Mouse (Mus musculus): Measurements from ENCODE around the gene Acox2.
A peak's percentile ranks its signal among the peaks of the same experiment; 100 is the strongest.
"Not testable (repeated sequence)": the region's sequence is repeated elsewhere in the genome, so short reads cannot be mapped to it uniquely, and the experiment has no call there.

Acox2 gene

DNA sequence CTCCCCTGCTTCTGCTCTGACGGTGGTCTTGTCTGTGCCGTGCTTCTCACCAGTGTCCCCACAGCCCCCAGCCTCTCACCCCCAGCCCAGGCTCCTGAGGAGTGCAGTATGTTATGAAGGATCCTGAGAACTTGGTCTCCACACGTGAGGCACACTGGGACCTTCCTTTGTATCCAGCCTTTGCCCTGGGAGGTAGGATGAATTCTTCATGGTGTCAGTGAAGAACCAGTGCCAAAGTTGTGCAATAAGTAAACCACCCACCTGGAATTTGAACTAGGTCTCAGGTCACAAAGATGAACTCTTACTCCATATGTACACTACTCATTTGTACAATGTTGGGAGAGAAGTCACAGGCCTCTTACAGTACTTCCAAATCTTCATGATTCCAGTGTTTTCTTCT, at the start of gene Acox2:
TSS of gene Acox2 (minus strand) at position 188 of the 400 bp plus-strand sequence.
- DNase-seq (ENCODE audit: low spot score): no peak

DNA sequence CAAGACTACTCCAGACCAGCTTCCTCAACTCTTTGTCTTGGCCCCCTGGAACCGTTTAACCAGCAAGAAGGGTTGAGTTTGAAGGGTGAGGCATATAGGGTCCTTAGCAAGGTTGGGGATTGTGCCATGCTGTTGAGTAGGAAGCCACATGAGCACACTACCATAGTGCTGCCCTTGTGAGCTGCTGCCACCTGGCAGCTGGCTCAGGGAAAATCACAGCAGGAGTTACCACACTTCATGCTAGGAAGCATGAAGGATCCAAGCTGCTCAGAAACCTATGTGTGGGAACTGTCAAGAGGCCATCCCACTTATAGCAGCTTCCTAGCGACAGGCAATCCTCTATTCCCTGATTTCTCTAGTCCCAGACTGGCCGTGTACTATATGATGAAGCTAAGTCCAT, 49.5 kb upstream of the Acox2 start:
- DNase-seq (ENCODE audit: low spot score): no peak

DNA sequence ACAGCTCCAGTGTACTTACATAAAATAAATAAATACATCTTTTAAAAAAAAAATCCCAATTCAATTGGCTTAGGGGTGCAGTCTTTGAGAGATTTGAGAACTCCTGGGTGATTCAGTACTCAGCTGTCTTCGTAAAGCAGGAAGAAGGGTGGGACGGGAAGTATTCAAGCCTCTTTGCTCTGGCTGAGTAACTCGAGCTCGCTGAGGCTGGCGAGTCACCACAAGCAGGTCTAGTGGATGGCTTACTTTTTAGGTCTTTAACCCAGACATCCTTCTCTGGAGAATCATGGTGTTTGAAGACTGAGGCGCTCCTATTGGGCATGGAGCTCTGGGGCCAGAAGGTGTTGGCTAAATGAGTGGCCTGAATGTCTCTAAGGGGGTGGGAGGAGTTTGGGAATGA, 47.7 kb upstream of the Acox2 start:
- DNase-seq (ENCODE audit: low spot score): no peak

DNA sequence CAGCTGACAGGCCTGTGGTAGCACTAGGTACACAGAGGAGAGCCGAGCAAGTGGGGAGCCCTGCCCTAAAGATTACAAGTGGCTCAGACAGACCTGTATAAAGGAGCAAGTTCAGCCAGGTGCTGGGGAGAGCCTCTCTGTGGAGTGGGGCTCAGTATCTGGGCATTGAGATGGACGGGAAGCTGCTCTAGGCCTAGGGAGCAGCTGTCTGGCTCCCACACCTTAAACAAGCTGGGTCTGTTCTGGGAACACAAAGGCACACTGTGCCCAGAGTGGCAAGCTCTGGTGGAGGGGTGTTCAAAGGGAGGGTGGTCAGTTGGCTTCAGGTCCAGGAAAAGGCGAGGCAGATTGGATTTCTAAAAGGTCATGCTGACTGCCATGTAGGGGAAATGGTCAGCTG, 45.9 kb upstream of the Acox2 start:
- no peak for DNase-seq (ENCODE audit: low spot score)

DNA sequence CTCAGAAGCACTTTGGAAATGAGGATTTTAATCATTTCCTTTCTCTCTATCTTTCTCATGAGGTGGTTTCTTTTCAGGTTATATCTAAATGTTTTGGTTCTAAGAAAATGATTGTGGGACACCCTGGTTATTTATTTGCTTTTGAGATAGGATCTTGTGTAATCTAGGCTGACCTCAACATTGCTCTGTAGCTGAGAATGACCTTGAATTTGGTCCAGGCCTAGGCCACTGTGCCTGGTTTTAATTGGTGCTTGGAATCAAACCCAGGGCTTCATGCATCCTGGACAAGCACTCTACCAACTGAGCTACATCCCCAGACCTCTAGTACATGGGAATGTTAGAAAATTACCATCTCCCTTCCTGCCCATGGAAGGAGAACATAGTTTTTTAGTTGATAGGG, 44.9 kb upstream of the Acox2 start:
- no peak for DNase-seq (ENCODE audit: low spot score)

DNA sequence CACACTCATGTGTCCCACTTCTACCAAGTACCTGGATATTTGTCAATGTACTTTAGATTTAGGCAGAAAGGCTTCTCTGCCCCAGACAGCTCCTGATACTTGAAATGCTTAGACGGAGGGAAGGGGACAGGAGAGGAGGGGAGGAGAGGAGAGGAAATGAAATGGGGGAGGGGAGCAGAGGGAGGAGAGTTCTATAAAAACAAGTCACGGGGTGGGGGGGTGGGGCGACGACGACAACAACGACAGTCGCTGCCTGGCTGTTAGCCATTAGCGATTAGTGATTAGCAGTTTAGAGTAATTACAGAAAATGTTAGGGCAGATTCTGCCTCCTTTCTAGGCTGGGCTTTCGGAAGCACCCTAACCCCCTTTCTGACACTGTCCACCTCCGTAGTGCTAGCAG, 43.5 kb upstream of the Acox2 start:
- DNase-seq (ENCODE audit: low spot score): no peak

DNA sequence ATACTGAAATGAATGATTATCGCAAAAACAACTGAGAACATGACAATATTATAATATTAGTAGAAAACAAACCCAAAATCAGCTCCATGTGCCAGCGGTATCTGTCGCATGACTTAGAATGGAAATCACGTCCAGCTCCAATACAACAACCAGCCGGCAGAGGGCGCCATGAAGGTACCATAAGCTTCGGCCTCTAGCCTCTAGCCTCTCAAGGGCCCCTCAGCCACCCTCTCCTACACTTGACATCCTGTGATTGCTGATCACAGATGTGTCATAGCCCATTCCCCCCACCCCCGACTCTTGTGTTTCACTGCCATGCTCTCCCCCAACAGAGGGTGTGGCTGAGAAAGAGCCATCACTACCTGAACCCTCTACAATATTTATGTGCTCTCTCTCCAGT, 41.1 kb upstream of the Acox2 start:
- DNase-seq (ENCODE audit: low spot score): peak; percentile 43

DNA sequence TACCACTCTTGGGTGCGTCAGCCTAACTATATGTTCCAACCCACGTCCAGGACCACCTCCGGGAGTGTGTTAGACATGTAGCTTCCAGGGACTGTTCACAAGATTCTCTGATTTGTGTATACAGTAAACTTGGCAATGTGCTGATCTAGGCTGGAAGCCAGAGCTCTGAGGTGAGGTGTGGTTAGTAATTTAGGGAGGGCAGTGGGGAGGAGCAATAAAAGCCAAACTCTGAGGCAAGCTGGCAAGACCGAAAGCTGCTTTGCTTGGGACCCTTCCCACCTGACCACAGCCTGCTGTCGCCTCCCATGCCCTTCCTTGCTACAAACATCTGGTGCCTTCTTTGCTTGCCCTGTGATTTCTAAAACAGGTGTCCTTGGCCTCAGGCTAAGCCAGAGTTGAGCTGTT, 38.7 kb upstream of the Acox2 start:
- no peak for DNase-seq (ENCODE audit: low spot score)

DNA sequence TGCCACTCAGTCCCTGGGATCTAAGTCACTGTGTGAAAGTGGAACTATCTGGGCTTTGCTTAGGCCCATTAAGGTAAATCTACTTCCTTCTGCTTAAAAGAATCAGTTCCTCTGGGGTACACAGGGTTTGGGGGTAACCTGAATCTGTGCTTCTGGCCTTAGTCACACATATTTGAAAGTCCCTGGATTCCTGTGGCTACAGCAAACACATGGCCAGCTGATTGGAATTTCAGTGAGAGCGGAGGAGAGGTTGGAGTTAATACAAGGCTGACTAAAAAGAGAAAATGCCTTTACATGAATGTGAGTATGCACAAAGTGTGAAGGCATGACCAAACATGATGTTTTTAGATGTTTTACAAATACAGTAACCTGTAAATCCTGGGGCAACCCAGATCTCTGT, 35.1 kb upstream of the Acox2 start:
- DNase-seq (ENCODE audit: low spot score): no peak

DNA sequence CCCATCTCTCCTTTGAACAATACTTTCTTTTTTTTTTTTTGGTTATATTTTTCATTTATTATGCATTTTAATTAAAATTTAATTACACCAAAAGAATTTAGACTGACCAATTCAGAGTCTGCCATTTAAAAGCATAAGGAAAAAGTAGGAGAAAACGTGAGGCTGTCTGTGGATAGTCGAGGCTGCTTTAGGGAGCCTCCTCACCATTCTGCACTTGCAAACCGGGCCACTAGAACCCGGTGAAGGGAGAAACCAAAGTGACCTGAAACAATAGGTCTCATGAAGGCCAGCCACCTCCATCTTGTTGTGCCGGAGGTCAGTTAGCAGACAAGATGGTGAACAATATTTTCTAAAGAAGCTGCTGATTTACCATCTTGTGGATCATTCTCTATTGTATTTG, 27.4 kb upstream of the Acox2 start:
- peak; percentile 18 for DNase-seq (ENCODE audit: low spot score)

DNA sequence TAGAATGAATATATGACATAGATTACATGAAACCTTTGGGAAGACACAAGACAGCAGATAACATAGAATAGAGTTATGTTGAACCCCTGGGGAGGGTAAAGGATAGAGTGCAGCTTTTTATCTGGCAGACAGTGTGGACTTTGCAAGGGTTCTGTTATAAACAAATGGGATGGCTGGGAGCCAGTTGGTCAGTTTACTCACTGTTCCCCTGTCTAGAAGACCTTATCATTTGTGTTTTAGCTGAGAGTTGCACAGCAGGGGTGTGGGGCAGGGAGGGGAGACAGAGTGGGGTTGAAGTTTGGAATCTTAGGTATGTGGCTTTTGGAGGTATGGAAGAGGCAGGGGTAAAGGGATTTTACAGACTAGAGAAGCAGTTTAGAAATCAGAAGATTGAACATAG, 24.6 kb upstream of the Acox2 start:
- DNase-seq (ENCODE audit: low spot score): no peak

DNA sequence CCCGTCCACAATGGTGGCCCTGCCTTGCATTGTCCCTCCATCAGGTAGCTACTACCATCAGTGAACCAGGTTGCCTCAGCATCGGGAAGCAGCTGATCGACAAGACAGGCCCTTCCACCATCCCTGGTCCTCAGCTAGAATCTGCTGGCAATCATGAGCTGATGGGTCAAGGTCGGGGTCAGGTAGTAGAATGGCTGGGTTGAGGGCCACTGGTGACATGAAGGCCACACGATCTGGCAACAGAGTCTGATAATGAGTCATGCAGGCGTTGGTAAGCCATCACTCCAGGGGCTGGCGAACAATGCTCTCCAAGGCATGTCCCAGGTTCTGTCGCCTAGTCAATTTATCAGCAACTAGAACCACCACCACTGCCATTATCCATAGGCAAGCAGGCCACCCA, 12.1 kb upstream of the Acox2 start:
- not testable (repeated sequence) for DNase-seq (ENCODE audit: low spot score)

DNA sequence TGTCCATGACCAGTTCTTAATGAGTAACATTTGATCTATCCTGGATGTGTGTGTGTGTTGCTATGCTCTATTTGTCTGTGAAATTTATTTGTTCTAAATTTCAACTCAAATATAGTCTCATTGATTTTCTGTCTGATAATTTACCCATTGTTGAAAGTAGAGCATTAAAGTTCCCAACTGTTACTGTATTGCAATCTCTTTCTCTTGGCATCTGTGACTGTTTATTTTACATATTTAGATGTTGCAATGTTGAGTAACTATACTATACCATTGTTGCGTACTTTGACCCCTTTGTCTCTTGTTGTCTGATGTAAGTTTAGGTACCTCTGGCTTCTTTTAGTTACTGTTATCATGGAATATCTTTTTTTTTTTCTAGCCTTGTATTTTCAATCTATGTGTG, 5.2 kb upstream of the Acox2 start:
- no peak for DNase-seq (ENCODE audit: low spot score)

DNA sequence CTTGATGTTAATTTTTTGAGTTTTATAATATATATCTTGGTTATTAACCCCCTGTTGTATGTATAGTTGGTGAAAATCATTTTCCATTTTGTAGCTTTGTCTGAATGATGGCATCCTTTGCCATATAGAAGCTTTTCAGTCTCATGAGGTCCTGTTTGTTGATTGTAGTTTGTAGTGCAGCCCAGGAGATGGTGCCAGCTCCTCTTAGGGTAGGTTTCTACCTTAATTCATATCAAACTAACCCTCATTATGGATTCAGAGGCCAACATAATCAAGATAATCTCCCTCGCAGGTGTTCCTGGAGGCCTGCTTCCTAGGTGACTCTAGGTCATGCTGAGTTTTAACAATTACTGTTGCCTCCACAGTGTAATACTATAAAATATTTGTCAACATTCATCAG, 3.1 kb upstream of the Acox2 start:
- no peak for DNase-seq (ENCODE audit: low spot score)

DNA sequence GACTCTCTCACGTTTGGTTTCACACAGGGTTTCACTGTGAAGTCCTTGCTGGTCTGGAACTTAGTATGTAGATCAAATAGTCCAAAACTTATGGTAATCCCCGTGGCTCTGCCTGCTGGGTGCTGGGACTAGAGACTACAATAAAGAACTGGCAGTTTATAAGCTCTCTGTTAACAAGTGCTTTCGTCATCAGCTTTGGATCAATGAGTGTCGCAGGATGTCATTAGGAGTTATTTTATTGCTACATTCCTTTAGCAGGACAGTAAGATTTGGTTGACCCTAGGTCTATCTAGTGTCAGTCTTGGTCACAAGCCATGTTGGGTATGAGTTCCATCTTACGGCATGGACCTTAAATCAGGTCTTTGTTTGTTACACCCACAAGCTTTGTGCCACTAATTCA, 1.1 kb upstream of the Acox2 start:
- no peak for DNase-seq (ENCODE audit: low spot score)

DNA sequence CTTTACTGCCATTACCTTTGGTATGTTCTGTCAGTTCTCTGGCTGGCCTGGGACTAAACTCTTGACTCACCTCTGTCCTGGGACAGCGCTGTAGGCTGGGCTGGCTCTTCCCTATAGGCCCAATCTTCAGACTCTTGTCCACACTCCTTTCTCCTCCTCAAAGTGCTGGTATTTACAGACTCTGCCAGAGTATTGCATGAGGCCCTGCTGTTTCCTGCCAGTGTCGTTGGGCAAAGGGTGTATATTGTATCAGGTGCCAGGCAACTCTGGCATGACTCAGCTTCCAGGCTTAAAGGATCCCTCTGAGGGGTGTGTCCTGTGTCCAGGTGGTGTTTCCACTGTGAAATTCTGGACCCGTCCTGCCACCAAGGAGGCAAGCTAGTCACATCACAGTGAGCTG, 401 bp downstream of the Acox2 start:
- DNase-seq (ENCODE audit: low spot score): no peak

DNA sequence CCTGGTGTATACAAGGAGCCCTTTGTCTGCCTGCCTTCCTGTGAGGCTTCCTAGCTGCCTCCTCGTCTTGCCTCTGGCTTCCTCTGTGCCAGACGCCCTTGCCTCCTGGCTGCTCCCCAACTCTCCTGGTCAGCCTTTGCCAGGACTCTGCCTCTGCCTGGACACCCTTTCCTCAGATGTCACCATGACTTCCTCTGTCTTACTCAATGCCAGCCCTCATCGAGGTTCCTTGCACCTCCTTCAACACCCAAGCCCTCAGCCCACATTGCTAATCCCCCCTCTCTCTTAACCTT, 872 bp downstream of the Acox2 start:
- no peak for DNase-seq (ENCODE audit: low spot score)

DNA sequence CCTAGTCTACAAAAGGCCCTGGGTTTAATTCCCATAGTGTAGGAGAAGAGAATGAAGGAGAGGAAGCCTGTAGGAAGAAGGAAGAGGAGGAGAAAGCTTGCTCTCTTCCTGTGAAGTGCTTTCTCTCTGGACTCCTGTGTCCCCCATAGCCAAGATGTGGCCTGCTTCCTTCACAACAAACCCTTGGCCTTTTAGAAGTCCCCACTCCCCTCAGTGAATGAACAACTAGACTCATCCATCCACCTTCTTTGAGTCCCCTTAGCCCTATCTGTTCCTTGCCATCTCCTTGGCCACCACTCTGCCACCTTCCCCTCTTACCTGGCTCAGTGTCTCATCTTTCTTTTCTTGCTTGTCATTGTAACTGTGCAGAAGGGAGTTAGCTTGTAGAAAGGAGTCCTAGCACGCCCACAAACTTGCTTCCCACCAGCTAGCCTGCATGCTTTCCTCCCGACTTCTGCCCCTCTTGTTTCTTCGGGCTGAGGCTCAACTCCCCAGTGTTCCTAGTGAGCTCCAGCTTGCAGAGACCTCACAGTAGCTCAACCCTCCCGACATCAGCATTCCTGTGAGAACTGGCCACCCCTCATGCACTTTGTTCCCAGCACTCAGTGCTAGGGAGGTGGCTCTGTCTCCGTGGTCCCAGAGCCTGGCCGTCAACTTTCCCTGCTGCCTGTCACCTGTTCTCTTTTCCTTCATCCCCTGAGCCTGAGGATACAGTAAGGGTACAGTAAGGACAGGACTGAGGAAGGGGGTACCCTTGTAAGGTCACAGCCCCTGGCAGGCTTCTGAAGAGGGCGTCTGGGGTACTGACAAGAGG, 1.4 kb downstream of the Acox2 start:
- DNase-seq (ENCODE audit: low spot score): no peak

DNA sequence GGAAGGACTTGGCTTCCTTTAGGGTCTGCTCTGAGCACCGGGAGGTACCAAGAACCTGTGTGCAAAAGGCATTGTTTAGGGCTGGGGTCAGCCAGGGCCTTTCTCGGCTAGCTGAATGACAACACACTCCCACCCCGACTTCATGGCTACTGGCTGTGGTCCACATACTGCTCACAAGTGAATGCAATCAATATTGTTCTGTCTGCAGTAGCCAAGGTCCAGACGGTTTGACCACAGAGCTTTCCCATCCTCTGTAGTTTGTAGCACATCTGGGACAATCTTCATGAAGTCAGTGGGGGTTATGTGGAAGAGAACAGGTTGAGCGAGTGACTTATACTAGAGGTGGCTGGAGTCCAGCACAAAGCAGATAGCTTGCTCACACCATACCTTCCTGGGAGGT, 2.3 kb downstream of the Acox2 start:
- DNase-seq (ENCODE audit: low spot score): no peak

DNA sequence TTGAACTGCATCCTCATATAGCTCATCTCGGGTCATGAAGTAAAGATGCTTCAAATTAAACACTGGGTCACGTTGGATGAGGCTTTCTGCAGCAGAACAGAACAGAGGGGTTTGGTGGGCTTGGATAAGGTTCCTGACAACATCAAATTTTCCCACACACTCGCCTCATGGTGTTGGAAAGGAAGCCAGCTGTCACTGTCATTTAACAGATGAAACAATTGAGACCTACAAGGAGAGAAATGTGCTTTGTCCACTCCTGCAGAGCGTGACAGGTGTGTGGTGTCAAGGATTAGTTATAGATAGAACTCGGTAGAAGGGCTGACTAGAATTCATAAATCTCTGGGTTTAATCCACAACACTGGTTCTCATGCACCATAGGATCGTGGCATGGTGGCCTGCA, 3.1 kb downstream of the Acox2 start:
- no peak for DNase-seq (ENCODE audit: low spot score)

DNA sequence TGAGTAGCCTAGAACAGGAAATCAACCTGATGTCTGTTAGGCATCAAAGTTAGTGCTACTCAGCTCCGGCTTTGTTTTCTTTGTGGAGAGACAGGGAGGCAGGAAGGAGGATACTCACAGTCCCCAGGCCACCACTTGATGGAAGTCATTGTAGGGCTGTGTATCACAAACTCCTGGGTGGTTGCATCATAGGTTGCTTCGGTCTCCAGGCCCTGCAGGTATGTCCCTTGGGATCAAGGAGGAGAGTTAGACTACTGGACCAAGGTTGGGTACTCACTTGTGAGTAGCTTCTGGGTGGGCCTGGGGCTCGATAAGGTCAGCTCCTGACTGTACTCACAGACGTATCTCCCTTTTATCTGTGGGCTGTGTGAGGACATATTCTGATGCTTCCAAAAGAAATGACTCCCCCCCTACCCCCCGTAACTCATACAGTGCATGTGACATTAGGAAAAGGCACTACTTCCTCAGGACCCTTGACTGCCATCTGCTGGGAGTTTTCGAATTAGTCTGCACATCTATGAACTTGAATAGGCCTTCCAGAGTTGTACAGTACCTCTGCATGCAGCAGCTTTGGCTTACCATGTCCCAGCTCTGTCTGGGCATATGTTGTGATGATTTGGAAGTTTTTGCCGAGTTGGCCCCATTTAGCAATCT, 4.0 kb downstream of the Acox2 start:
- DNase-seq (ENCODE audit: low spot score): peak; percentile 54

DNA sequence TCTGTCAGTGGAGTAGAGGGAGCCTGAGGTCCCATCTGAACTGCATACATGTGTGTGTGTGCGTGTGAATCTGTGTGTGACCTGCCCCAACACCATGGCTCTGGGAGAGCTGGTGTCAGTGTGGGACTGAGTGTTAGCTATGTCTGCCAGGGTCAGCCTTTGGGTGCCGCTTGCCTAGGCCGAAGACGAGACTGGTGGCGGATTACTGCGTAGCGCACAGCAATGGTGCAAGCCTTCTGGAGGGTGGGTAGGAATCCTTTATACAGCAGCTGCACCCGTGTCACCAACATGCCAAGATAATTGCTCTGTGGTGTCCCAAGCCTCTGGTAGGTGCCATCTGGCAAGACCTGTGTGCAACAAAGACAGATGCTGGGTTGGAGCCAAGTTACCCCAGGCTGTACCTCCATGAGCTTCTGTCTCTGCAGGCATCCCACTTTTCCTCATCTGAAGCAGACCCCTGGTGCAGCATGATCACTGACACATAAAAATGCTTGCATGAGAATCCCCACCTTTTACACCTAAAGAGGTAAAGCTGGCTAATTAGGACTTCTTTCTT, 7.7 kb downstream of the Acox2 start:
- DNase-seq (ENCODE audit: low spot score): no peak

DNA sequence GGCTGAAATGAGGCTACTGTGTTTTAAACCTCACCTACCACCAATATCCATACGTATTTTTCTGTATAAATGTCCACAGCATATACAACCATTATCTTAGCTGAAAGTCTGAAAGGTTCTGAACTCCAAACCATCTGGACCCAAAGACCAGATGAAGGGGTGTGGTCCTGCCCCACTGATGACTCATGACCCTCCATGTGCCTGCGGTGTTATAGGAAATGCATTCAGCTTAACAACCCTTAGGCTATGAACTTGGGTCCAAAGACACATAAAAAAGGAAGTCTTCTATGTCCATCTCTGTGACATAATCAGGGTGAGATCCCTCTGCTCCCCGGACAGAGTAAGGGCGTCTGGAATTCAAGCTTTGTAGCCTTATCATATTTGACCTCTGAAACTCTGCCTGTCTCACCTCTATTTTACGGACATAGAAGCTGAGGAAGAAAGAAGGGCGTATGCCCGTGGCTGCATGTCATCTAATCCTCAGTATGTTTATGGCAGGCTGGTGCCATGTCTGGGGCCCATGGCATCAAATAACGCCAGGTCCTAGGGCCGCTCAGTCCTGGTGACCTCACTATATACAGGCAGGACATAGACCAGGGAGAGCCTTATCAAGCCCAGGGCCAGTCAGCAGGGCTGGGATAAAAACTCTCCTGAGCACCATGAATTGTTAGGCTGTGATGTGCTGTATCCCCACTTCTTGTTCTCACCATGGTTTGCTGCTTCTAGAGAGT, 8.8 kb downstream of the Acox2 start:
- DNase-seq (ENCODE audit: low spot score): no peak
